Mouse (Mus musculus): ENCODE results near the gene Cox15. TPM values are rescaled to one million over a fixed set of nuclear protein-coding genes. Genes with fewer than 3 reads are reported as not detected.
A peak's percentile ranks its signal among the peaks of the same experiment; 100 is the strongest.

Cox15 gene
- total RNA-seq, 1 experiment from 2014 or later = 15.1 TPM

DNA sequence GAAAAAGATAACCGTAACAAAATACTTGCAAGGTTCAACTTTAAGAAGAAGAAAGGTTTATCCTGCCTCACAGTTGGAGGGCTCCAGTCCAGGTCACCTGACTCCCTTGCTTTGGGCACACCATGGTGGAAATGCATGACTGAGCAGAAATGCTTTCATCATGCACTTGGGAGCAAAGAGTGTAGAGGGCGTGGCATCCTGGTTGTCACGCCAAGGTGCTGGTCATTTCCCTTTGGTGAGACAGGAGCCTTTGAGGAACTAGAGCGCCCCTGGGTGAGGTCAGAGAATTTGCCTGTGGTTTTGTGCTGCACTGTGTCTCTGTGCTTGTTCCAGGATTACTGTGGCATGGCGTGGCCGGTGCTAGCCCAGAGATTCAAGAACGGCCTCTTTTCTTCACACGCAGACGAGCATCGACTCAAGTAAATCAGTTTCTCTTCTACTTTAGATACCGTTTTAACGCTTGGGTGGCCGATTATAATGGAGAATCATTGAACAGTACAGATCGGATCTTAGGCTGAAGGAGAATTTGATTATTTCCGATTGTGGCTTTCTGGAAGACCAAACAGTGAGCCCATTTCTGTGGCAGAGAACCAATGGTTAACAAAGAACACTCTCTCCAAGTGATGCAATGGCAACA, 26.2 kb downstream of the Cox15 start:
- peak; percentile 65 to 76 for ATAC-seq (replicated peaks in 1 of 2; ENCODE audit: insufficient read depth in 1 of 2, low FRiP score in 2 of 2, low TSS enrichment in 1 of 2, low read depth in 1 of 2, poor library complexity in 2 of 2, severe bottlenecking in 2 of 2)

DNA sequence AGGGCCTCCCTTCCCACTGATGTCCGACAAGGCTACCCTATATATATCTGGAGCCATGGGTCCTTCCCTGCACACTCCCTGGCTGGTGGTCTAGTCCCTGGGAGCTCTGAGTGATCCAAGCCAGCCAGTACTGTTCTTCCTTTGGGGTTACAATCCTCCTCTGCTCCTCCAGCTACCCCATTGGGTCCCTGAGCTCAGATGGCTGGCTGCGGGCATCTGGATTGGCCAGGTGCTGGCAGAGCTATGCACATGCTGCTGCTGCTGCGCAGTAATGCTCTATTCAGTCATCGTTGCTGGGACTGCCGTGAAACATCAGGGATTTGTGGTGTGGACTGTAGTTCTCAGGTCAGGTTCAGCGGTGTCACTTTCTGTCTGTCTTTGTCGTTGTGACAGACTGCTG, 28.0 kb downstream of the Cox15 start:
- no peak for ATAC-seq (replicated peaks in 1 of 2; ENCODE audit: insufficient read depth in 1 of 2, low FRiP score in 2 of 2, low TSS enrichment in 1 of 2, low read depth in 1 of 2, poor library complexity in 2 of 2, severe bottlenecking in 2 of 2)

GRCm38 (mm10) chr19:43724194-43724593, 28.6 kb downstream of the Cox15 start:
- no peak for ATAC-seq (replicated peaks in 1 of 2; ENCODE audit: insufficient read depth in 1 of 2, low FRiP score in 2 of 2, low TSS enrichment in 1 of 2, low read depth in 1 of 2, poor library complexity in 2 of 2, severe bottlenecking in 2 of 2)

GRCm38 (mm10) chr19:43723501-43723900, 29.3 kb downstream of the Cox15 start:
- no peak for ATAC-seq (replicated peaks in 1 of 2; ENCODE audit: insufficient read depth in 1 of 2, low FRiP score in 2 of 2, low TSS enrichment in 1 of 2, low read depth in 1 of 2, poor library complexity in 2 of 2, severe bottlenecking in 2 of 2)

DNA sequence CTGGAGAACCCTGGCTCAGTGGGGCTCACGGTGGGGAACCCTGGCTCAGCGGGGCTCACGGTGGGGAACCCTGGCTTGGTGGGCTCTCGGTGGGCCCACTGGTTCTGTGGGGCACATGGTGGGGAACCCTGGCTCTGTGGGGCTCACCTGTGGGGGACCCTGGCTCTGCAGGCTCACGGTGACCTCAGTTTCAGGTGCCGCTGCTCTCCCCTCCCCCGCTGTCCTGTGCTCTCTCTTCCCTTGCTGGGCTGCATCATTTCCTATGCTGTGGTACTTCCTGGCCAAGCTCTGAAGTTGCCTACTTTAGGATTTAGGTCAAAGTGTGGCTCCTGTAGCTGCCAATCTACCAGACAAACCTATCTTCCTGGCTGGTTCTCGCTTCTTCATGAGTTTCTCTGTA, 29.9 kb downstream of the Cox15 start:
- peak; percentile 50 to 51; a peak in 3 of 4 replicates for ATAC-seq (replicated peaks in 1 of 2; ENCODE audit: insufficient read depth in 1 of 2, low FRiP score in 2 of 2, low TSS enrichment in 1 of 2, low read depth in 1 of 2, poor library complexity in 2 of 2, severe bottlenecking in 2 of 2)

- no peak for ATAC-seq (replicated peaks in 1 of 2; ENCODE audit: insufficient read depth in 1 of 2, low FRiP score in 2 of 2, low TSS enrichment in 1 of 2, low read depth in 1 of 2, poor library complexity in 2 of 2, severe bottlenecking in 2 of 2)
These were observed 32.7 kb downstream of the Cox15 start for GRCm38 (mm10) chr19:43720061-43720460.

- ATAC-seq (replicated peaks in 1 of 2; ENCODE audit: insufficient read depth in 1 of 2, low FRiP score in 2 of 2, low TSS enrichment in 1 of 2, low read depth in 1 of 2, poor library complexity in 2 of 2, severe bottlenecking in 2 of 2) = no peak
These were observed 40.8 kb downstream of the Cox15 start for GRCm38 (mm10) chr19:43711971-43712370.

DNA sequence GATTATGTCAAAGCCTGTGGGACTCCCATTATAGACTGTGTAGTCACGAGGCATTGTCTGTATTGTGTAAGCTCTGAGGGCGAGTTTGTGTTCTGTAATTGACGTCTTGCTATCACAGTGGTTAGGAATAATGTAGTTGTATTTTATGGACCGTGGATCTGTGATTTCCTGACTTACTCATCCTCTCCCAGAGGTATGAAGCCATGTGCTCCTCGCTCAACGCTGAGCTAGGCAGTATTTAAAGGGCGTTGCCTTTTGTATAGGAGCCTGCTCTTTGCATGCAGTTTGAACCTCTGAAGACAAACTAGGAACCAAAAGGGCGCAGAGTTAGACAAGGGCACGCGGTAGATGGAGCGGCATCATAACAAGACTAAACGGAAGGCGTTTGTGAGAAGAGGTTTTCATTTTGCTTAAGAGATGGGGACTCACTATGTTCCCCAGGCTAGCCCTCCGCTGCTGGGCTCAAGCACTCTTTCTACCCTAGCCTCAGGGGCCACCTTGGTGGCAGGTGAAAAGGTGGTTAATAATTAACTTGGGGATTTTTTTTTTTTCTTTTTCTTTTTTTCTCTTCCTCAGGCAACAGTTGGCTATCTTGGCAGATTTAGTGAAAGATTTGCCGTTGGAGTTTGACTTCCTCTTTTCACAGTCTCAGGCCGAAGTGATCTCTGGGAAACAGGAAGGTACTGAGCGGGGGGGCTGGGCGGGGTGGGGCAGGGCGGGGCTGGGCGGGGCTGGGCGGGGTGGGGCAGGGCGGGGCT, 41.5 kb downstream of the Cox15 start:
- peak; percentile 82 to 83 for ATAC-seq (replicated peaks in 1 of 2; ENCODE audit: insufficient read depth in 1 of 2, low FRiP score in 2 of 2, low TSS enrichment in 1 of 2, low read depth in 1 of 2, poor library complexity in 2 of 2, severe bottlenecking in 2 of 2)

GRCm38 (mm10) chr19:43709317-43709716, 43.5 kb downstream of the Cox15 start:
- ATAC-seq (replicated peaks in 1 of 2; ENCODE audit: insufficient read depth in 1 of 2, low FRiP score in 2 of 2, low TSS enrichment in 1 of 2, low read depth in 1 of 2, poor library complexity in 2 of 2, severe bottlenecking in 2 of 2) = no peak

- no peak for ATAC-seq (replicated peaks in 1 of 2; ENCODE audit: insufficient read depth in 1 of 2, low FRiP score in 2 of 2, low TSS enrichment in 1 of 2, low read depth in 1 of 2, poor library complexity in 2 of 2, severe bottlenecking in 2 of 2)
These were observed 44.6 kb downstream of the Cox15 start for GRCm38 (mm10) chr19:43708206-43708605.

DNA sequence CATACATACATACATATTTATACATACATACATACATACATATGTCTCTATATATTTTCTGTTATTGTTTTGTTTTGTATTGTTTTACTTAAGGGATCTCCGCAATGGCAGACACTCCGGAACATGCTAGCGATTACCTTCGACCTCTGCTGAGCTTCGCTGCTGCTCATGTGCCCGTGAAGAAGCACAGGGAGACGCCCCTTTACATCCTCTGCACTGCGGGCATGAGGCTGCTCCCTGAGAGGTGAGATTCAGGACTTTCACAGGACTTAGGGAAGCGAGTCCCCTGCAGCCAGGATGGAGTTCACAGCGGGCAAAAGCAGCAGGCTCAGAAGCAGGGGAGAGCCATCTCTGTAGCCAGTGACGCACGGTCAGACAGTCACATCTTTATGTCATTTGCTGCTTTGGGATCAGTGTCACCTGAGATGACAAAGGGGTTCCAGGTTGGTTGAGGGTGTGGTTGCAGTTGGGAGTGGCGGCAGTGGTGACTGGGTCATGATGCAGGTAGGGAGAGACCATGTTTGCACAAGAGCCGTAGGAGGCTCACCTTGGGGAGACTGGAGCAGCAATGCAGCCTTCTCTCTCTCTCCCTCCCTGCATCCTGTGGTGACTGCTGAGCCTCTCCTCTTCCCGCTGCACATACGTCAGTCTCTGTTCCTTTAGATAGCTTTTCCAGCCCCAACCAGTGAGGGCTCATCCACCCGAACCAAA, 47.9 kb downstream of the Cox15 start:
- ATAC-seq (replicated peaks in 1 of 2; ENCODE audit: insufficient read depth in 1 of 2, low FRiP score in 2 of 2, low TSS enrichment in 1 of 2, low read depth in 1 of 2, poor library complexity in 2 of 2, severe bottlenecking in 2 of 2) = no peak

GRCm38 (mm10) chr19:43704211-43704610, 48.6 kb downstream of the Cox15 start:
- no peak for ATAC-seq (replicated peaks in 1 of 2; ENCODE audit: insufficient read depth in 1 of 2, low FRiP score in 2 of 2, low TSS enrichment in 1 of 2, low read depth in 1 of 2, poor library complexity in 2 of 2, severe bottlenecking in 2 of 2)

- no peak for ATAC-seq (replicated peaks in 1 of 2; ENCODE audit: insufficient read depth in 1 of 2, low FRiP score in 2 of 2, low TSS enrichment in 1 of 2, low read depth in 1 of 2, poor library complexity in 2 of 2, severe bottlenecking in 2 of 2)
These were observed 53.0 kb downstream of the Cox15 start for GRCm38 (mm10) chr19:43699763-43700155.

- no peak for ATAC-seq (replicated peaks in 1 of 2; ENCODE audit: insufficient read depth in 1 of 2, low FRiP score in 2 of 2, low TSS enrichment in 1 of 2, low read depth in 1 of 2, poor library complexity in 2 of 2, severe bottlenecking in 2 of 2)
These were observed 53.6 kb downstream of the Cox15 start for GRCm38 (mm10) chr19:43699021-43699762.

GRCm38 (mm10) chr19:43697666-43698370, 55.0 kb downstream of the Cox15 start:
- no peak for ATAC-seq (replicated peaks in 1 of 2; ENCODE audit: insufficient read depth in 1 of 2, low FRiP score in 2 of 2, low TSS enrichment in 1 of 2, low read depth in 1 of 2, poor library complexity in 2 of 2, severe bottlenecking in 2 of 2)

DNA sequence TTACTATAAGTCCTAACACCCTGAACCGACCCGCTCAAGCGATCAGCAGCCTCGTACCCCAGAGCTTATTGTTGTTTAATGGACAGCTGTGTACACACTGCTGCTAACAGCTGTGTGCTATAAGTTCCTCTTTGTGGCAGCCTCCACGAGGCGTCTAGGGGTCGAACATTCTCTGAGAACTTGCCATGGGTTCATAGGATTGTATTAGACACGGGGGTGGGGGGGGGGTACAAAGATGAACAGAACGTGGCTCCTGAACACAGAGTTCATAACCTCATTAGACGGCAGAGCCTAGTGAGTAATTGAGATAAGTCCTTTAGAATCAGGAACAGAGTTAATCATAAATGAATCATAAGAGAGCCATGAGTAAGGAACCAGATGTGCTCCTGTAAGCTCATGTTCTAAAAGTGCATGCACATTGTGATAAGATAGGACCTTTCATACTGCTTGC, 57.3 kb downstream of the Cox15 start:
- ATAC-seq (replicated peaks in 1 of 2; ENCODE audit: insufficient read depth in 1 of 2, low FRiP score in 2 of 2, low TSS enrichment in 1 of 2, low read depth in 1 of 2, poor library complexity in 2 of 2, severe bottlenecking in 2 of 2) = peak in 1 of 2 experiments; percentile 46; a peak in 1 of 4 replicates

DNA sequence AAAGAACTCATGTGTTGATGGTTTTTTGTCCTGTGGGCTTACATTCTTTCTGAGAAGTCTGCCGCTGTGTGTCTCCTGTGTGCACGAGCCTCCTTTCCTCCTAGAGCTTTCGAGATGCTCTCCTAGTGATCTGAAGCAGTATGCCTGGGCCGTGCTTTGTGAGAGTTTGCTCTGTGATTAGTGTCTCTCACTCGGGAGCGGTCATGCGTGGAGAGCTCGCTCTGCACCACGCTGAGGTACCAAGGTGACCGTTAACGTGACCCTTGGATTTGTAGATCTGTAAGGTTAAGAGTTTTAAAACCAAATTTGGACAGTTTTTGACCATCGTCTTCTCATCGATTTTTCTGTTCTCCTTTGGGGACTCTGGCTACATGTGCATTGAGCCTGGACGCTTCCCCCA, 60.0 kb downstream of the Cox15 start:
- ATAC-seq (replicated peaks in 1 of 2; ENCODE audit: insufficient read depth in 1 of 2, low FRiP score in 2 of 2, low TSS enrichment in 1 of 2, low read depth in 1 of 2, poor library complexity in 2 of 2, severe bottlenecking in 2 of 2) = no peak
